Mouse (Mus musculus) small intestine, adult 2 months (tissue): ENCODE results near the gene Vmn1r223.

Source experiments
- CTCF ChIP-seq: fragments of 200-500 bp; IDR thresholded peaks from 2 replicates; pipeline ENCODE4 v1.5.1; 2012; ENCODE audit warnings: low read depth, mild to moderate bottlenecking, control low read depth, inconsistent platforms, low read length, moderate library complexity, mixed read lengths; ENCODE audit not compliant: insufficient replicate concordance, insufficient read length; ENCODE audit errors: extremely low read depth
- POLR2A ChIP-seq: fragments of 200-500 bp; IDR thresholded peaks from 2 replicates; pipeline ENCODE4 v1.6.1; 2012; ENCODE audit warnings: low read depth, mild to moderate bottlenecking, control low read depth, inconsistent platforms, low read length, moderate library complexity

GRCm38 (mm10) chr13:23297737-23298136 is 50.8 kb downstream of the Vmn1r223 start:
- TF ChIP-seq POLR2A (no peak), CTCF (no peak)
